Mouse (Mus musculus): ENCODE results near the gene Ifitm5.

Ifitm5 gene

GRCm38 (mm10) chr7:140966921-140967320 is 16.8 kb upstream of the Ifitm5 start, which contains the start of gene Ifitm1:
Gene Ifitm1, plus strand, starts transcription at chr7:140967221.
- intact Hi-C loops (cut with DNase I) = loop anchor here (10.0 kb wide), 1 partner anchor 122 kb away; the partner anchor contains the start of genes Odf3 and Scgb1c1

- intact Hi-C loops (cut with DNase I) = loop anchor here (10.0 kb wide), 1 partner anchor 118 kb away; the partner anchor contains the start of genes Odf3 and Scgb1c1
Measured at GRCm38 (mm10) chr7:140962733-140963132, 12.6 kb upstream of the Ifitm5 start.

- intact Hi-C loops (cut with DNase I) = loop anchor here (10.0 kb wide), 1 partner anchor 117 kb away; the partner anchor contains the start of genes Odf3 and Scgb1c1
Measured at GRCm38 (mm10) chr7:140961416-140961815, 11.3 kb upstream of the Ifitm5 start.

- intact Hi-C loops (cut with DNase I) = loop anchor here (10.0 kb wide), 1 partner anchor 115 kb away; the partner anchor contains the start of genes Odf3 and Scgb1c1
Measured at GRCm38 (mm10) chr7:140960026-140960425, 9.9 kb upstream of the Ifitm5 start.

- intact Hi-C loops (cut with DNase I) = loop anchor here (2.0 to 5.0 kb wide), 2 partner anchors 48 to 89 kb away; no protein-coding TSS in a partner anchor
Measured at GRCm38 (mm10) chr7:140959181-140959901, 9.2 kb upstream of the Ifitm5 start.

- intact Hi-C loops (cut with DNase I) = loop anchor here (5.0 kb wide), 1 partner anchor 51 kb away; no protein-coding TSS in a partner anchor
Measured at GRCm38 (mm10) chr7:140956556-140956869, 6.4 kb upstream of the Ifitm5 start.

- intact Hi-C loops (cut with DNase I) = loop anchor here (5.0 kb wide), 1 partner anchor 51 kb away; no protein-coding TSS in a partner anchor
Measured at GRCm38 (mm10) chr7:140955758-140956555, 5.9 kb upstream of the Ifitm5 start, which contains the start of the genes Gm45717 and Ifitm2. Gene Gm45717, minus strand, starts transcription at chr7:140955937. Gene Ifitm2, minus strand, starts transcription at chr7:140955987.

GRCm38 (mm10) chr7:140955342-140955741 is 5.3 kb upstream of the Ifitm5 start:
- intact Hi-C loops (cut with DNase I) = loop anchor here (5.0 kb wide), 1 partner anchor 52 kb away; no protein-coding TSS in a partner anchor

GRCm38 (mm10) chr7:140954733-140955071 is 4.6 kb upstream of the Ifitm5 start:
- intact Hi-C loops (cut with DNase I) = loop anchor here (5.0 kb wide), 1 partner anchor 53 kb away; no protein-coding TSS in a partner anchor

- intact Hi-C loops (cut with DNase I) = no loop called here
Measured at GRCm38 (mm10) chr7:140953800-140954732, 4.0 kb upstream of the Ifitm5 start.

- intact Hi-C loops (cut with DNase I) = no loop called here
Measured at GRCm38 (mm10) chr7:140953133-140953532, 3.0 kb upstream of the Ifitm5 start.

- intact Hi-C loops (cut with DNase I) = no loop called here
Measured at GRCm38 (mm10) chr7:140952441-140952840, 2.4 kb upstream of the Ifitm5 start.

GRCm38 (mm10) chr7:140951765-140952164 is 1.7 kb upstream of the Ifitm5 start:
- intact Hi-C loops (cut with DNase I) = no loop called here

- intact Hi-C loops (cut with DNase I) = no loop called here
Measured at GRCm38 (mm10) chr7:140951051-140951450, 960 bp upstream of the Ifitm5 start.

GRCm38 (mm10) chr7:140949255-140949654 is 836 bp downstream of the Ifitm5 start:
- intact Hi-C loops (cut with DNase I) = loop anchor here (10.0 kb wide), 1 partner anchor 216 kb away; no protein-coding TSS in a partner anchor

- intact Hi-C loops (cut with DNase I) = loop anchor here (10.0 kb wide), 1 partner anchor 217 kb away; no protein-coding TSS in a partner anchor
Measured at GRCm38 (mm10) chr7:140948161-140948560, 1.9 kb downstream of the Ifitm5 start.

GRCm38 (mm10) chr7:140946980-140947379 is 3.1 kb downstream of the Ifitm5 start:
- intact Hi-C loops (cut with DNase I) = loop anchor here (10.0 kb wide), 1 partner anchor 218 kb away; no protein-coding TSS in a partner anchor

GRCm38 (mm10) chr7:140946311-140946710 is 3.8 kb downstream of the Ifitm5 start:
- intact Hi-C loops (cut with DNase I) = loop anchor here (10.0 kb wide), 1 partner anchor 218 kb away; no protein-coding TSS in a partner anchor

GRCm38 (mm10) chr7:140945247-140945646 is 4.8 kb downstream of the Ifitm5 start:
- intact Hi-C loops (cut with DNase I) = loop anchor here (10.0 kb wide), 1 partner anchor 220 kb away; no protein-coding TSS in a partner anchor

- intact Hi-C loops (cut with DNase I) = loop anchor here (5.0 to 10.0 kb wide), 2 partner anchors 37 to 221 kb away; no protein-coding TSS in a partner anchor
Measured at GRCm38 (mm10) chr7:140944236-140944635, 5.9 kb downstream of the Ifitm5 start.
